Mouse (Mus musculus): ENCODE results near the gene Havcr1. TPM values are rescaled to one million over a fixed set of nuclear protein-coding genes. Genes with fewer than 3 reads are reported as not detected.
A peak's percentile ranks its signal among the peaks of the same experiment; 100 is the strongest.

Gene Havcr1
- total and polyA plus RNA-seq, 2 experiments from 2014 or later, result not detected

DNA sequence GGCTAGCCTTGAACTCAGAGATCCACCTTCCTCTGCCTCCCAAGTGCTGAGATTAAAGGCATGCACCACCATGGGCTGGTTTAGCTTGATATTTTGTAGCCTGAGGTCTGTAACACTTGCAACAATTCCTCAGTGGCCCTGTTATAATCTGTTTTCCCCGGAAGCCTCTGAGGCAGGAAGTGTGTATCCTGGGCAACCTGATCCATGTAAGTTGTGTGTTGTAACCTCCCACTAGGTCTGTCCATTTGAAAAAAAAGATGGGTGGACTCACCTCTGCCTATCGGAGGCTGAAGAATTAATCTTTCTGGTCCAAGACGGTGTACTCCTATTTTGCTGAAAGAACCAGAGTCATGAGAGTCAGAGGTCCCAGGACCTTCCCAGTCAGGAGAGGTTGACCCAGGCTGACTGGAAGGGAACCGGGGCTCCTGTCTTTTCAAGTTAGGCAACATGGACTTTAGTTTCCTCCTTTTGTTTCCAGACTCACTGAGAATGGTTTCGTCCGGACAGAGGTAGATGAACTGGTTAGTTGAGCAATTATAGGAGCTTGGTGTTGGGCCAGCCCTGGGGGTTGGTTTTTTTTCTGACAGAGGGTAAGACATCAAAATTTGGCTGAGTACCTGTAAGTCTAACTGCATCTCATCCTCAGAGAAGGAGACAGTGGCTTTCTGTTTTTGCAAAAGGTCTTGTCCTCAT, 28.1 kb upstream of the Havcr1 start, which contains the start of gene Timd2:
Timd2 (minus strand) TSS at position 398 of the 693 bp plus-strand sequence.
- Histone ChIP-seq H3K4me2 (ENCODE audit: low read depth, low read length) (no peak within 1 kb of the TSS), H3K4me1 (ENCODE audit: control insufficient read depth, insufficient read depth) (no peaks in the 10 kb centered on the region), H3K9ac (replicated peaks; ENCODE audit: low read depth, low read length) (no peak within 1 kb of the TSS), H3K4me3 (ENCODE audit: low read depth, low read length) (no peak within 1 kb of the TSS), H3K36me3 (replicated peaks; ENCODE audit: control insufficient read depth, insufficient read depth, low read length) (no peaks in the 10 kb centered on the region), H3K27me3 (ENCODE audit: control insufficient read depth, insufficient read depth, low read length) (no peaks in the 10 kb centered on the region), H3K27ac (ENCODE audit: low read depth) (no peak within 1 kb of the TSS), H3K9me3 (replicated peaks; ENCODE audit: control insufficient read depth, low read length) (no peaks in the 10 kb centered on the region)
- DNase-seq (ENCODE audit: low spot score) (no peak), ATAC-seq (ENCODE audit: insufficient read depth, low read depth) (no peak)
- WGBS, result 70% methylated on average over 6 of the region's 6 CpGs
- TF ChIP-seq CTCF (IDR thresholded peaks at IDR 0.05; ENCODE audit: low read depth) (no peak), EP300 (IDR thresholded peaks at IDR 0.05; ENCODE audit: low read depth) (no peak)

DNA sequence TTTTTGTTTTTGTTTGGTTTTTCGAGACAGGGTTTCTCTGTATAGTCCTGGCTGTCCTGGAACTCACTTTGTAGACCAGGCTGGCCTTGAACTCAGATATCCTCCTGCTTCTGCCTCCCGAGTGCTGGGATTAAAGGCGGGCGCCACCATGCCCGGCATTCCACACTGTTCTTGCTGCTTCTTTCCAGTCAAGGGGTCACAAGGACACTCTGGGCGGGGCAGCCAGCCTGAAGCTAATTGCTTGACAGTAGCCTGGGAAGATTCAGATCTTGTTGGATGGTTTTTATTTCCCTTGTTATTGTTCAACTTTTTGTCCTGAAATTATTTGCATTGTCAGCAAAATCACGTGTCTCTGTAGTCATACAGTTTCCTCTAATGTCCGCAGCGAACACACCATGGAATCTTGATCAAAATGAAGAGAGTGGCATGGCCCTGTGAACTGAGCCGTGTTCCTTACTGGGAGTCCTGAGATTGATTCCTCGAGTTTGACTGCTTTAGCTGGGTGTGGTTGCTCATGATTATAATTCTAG, 3.3 kb upstream of the Havcr1 start:
- WGBS, result 79% methylated on average over 11 of the region's 11 CpGs
- ATAC-seq (ENCODE audit: insufficient read depth, low read depth) (no peak), DNase-seq (ENCODE audit: low spot score) (no peak)
- H3K27ac ChIP-seq (ENCODE audit: low read depth), result no peak overlapping the region
- TF ChIP-seq EP300 (IDR thresholded peaks at IDR 0.05; ENCODE audit: low read depth), result no peak
- TF ChIP-seq CTCF (IDR thresholded peaks at IDR 0.05; ENCODE audit: low read depth), result no peak
- no peak overlapping the region for H3K4me3 ChIP-seq (ENCODE audit: low read depth, low read length)
- H3K4me2 ChIP-seq (ENCODE audit: low read depth, low read length), result no peak overlapping the region
- no peaks in the 10 kb centered on the region for H3K9me3 ChIP-seq (replicated peaks; ENCODE audit: control insufficient read depth, low read length)
- no peaks in the 10 kb centered on the region for H3K27me3 ChIP-seq (ENCODE audit: control insufficient read depth, insufficient read depth, low read length)
- no peaks in the 10 kb centered on the region for H3K4me1 ChIP-seq (ENCODE audit: control insufficient read depth, insufficient read depth)
- H3K9ac ChIP-seq (replicated peaks; ENCODE audit: low read depth, low read length), result no peak overlapping the region
- H3K36me3 ChIP-seq (replicated peaks; ENCODE audit: control insufficient read depth, insufficient read depth, low read length), result no peaks in the 10 kb centered on the region

DNA sequence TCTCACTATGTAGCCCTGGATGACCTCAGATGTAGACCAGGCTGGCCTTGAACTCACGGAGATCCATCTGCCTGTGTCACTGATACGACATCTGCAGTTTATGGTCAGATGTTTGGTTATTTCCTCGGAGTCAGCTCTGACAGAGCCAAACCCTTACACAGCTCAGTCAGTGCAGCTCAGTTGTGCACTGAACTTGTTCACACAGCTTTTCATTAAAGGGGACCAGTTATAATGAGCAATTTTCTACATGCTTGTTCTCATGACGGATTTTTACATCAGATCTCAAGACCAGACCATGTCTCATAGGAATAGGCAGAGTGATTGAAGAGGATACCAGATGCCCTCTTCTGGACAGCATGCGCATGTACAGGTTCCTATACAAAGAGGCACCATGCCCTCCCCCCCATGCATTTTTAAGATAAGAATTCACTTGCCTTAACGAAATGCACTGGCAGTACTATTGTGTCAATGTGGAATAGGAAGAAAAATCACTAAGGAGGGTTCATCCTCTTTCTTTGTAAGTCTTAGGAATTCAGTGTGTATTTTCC, 1.6 kb upstream of the Havcr1 start:
- H3K4me2 ChIP-seq (ENCODE audit: low read depth, low read length), result no peak overlapping the region
- WGBS, result 55% methylated on average over 6 of the region's 6 CpGs
- ATAC-seq (ENCODE audit: insufficient read depth, low read depth) (no peak), DNase-seq (ENCODE audit: low spot score) (peak; percentile 34)
- no peak overlapping the region for H3K27ac ChIP-seq (ENCODE audit: low read depth)
- H3K9ac ChIP-seq (replicated peaks; ENCODE audit: low read depth, low read length), result no peak overlapping the region
- no peaks in the 10 kb centered on the region for H3K9me3 ChIP-seq (replicated peaks; ENCODE audit: control insufficient read depth, low read length)
- TF ChIP-seq CTCF (IDR thresholded peaks at IDR 0.05; ENCODE audit: low read depth), result peak; percentile 50
- TF ChIP-seq EP300 (IDR thresholded peaks at IDR 0.05; ENCODE audit: low read depth), result no peak
- no peaks in the 10 kb centered on the region for H3K36me3 ChIP-seq (replicated peaks; ENCODE audit: control insufficient read depth, insufficient read depth, low read length)
- no peaks in the 10 kb centered on the region for H3K4me1 ChIP-seq (ENCODE audit: control insufficient read depth, insufficient read depth)
- H3K4me3 ChIP-seq (ENCODE audit: low read depth, low read length), result no peak overlapping the region
- H3K27me3 ChIP-seq (ENCODE audit: control insufficient read depth, insufficient read depth, low read length), result no peaks in the 10 kb centered on the region

DNA sequence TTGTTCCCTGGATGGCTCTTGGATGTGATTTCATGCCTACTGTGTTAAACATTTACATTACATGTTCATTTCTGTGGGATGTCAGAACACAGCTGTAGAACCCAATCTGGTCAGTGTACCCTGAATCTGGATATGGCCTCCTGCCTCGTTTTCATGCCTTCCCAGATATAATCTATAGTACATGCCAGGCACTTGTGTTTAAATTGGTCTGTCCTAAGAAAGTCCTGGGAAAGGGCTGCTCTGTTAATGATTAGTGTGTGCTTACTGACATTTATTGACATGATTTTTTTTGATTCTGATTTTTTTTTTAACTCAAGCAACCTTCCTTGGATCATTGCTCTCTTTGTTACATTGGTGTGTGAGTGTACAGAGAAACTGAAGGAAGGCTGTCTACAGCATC, 263 bp upstream of the Havcr1 start:
- Histone ChIP-seq H3K4me1 (ENCODE audit: control insufficient read depth, insufficient read depth) (no peaks in the 10 kb centered on the region), H3K4me2 (ENCODE audit: low read depth, low read length) (no peak overlapping the region), H3K4me3 (ENCODE audit: low read depth, low read length) (no peak overlapping the region), H3K9me3 (replicated peaks; ENCODE audit: control insufficient read depth, low read length) (no peaks in the 10 kb centered on the region), H3K27ac (ENCODE audit: low read depth) (no peak overlapping the region), H3K36me3 (replicated peaks; ENCODE audit: control insufficient read depth, insufficient read depth, low read length) (no peaks in the 10 kb centered on the region), H3K9ac (replicated peaks; ENCODE audit: low read depth, low read length) (no peak overlapping the region), H3K27me3 (ENCODE audit: control insufficient read depth, insufficient read depth, low read length) (no peaks in the 10 kb centered on the region)
- 25% methylated on average over 1 of the region's 1 CpGs for WGBS
- no peak for TF ChIP-seq CTCF (IDR thresholded peaks at IDR 0.05; ENCODE audit: low read depth)
- no peak for TF ChIP-seq EP300 (IDR thresholded peaks at IDR 0.05; ENCODE audit: low read depth)
- ATAC-seq (ENCODE audit: insufficient read depth, low read depth), result no peak
- DNase-seq (ENCODE audit: low spot score), result no peak

DNA sequence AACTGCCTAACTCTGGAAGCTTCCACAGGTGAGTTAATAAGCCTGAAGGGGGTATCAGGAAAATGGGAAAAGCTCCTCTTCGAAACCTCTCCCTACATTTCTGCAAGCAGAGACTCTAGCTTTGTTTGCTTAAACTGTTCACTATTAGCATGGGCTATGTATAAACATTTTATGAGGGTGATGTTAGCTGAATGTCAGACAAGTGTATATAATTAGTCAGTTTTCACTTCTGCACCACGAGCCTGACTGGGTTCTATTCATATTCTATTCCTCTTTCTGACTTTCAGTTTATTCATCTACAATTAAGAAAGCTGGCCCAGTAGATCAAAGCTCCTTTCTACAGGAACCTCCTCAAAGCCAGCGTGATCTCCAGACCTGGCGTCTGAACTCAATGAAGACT, 4.6 kb downstream of the Havcr1 start:
- no peaks in the 10 kb centered on the region for H3K36me3 ChIP-seq (replicated peaks; ENCODE audit: control insufficient read depth, insufficient read depth, low read length)
- no peak overlapping the region for H3K4me2 ChIP-seq (ENCODE audit: low read depth, low read length)
- no peaks in the 10 kb centered on the region for H3K27me3 ChIP-seq (ENCODE audit: control insufficient read depth, insufficient read depth, low read length)
- no peak overlapping the region for H3K27ac ChIP-seq (ENCODE audit: low read depth)
- H3K4me1 ChIP-seq (ENCODE audit: control insufficient read depth, insufficient read depth), result no peaks in the 10 kb centered on the region
- no peaks in the 10 kb centered on the region for H3K9me3 ChIP-seq (replicated peaks; ENCODE audit: control insufficient read depth, low read length)
- ATAC-seq (ENCODE audit: insufficient read depth, low read depth) (no peak), DNase-seq (ENCODE audit: low spot score) (no peak)
- H3K4me3 ChIP-seq (ENCODE audit: low read depth, low read length), result no peak overlapping the region
- WGBS, result 84% methylated on average over 4 of the region's 4 CpGs
- no peak for TF ChIP-seq CTCF (IDR thresholded peaks at IDR 0.05; ENCODE audit: low read depth)
- TF ChIP-seq EP300 (IDR thresholded peaks at IDR 0.05; ENCODE audit: low read depth), result no peak
- no peak overlapping the region for H3K9ac ChIP-seq (replicated peaks; ENCODE audit: low read depth, low read length)

All from heart, postnatal 0 days (tissue).